Mouse (Mus musculus) testis, adult 2 months (tissue): Measurements from ENCODE around the gene Tmc3. TPM values are rescaled to one million over a fixed set of nuclear protein-coding genes. Genes with fewer than 3 reads are reported as not detected.

Source experiments
- H3K27ac ChIP-seq: fragments of 200-500 bp; 2 replicates; pipeline ENCODE4 v1.5.1; 2012; ENCODE audit warnings: low read depth, low read length; ENCODE audit not compliant: control insufficient read depth, insufficient read depth
- H3K27me3 ChIP-seq: fragments of 200-500 bp; 2 replicates; pipeline ENCODE4 v1.6.1; 2012; ENCODE audit warnings: mild to moderate bottlenecking, low read length, moderate library complexity; ENCODE audit not compliant: control insufficient read depth, insufficient read depth
- H3K36me3 ChIP-seq: fragments of 200-500 bp; 2 replicates; pipeline ENCODE4 v1.6.1; 2012; ENCODE audit warnings: mild to moderate bottlenecking, low read length; ENCODE audit not compliant: control insufficient read depth, insufficient read depth
- H3K4me1 ChIP-seq: fragments of 200-500 bp; 2 replicates; pipeline ENCODE4 v1.6.1; 2012; ENCODE audit warnings: low read length; ENCODE audit not compliant: control insufficient read depth, insufficient read depth
- H3K4me3 ChIP-seq: fragments of 200-500 bp; 2 replicates; pipeline ENCODE4 v1.5.1; 2012; ENCODE audit warnings: low read depth, mild to moderate bottlenecking, low read length, moderate library complexity, mixed read lengths; ENCODE audit not compliant: control insufficient read depth
- CTCF ChIP-seq: fragments of 200-500 bp; IDR thresholded peaks from 2 replicates; pipeline ENCODE4 v1.5.1; 2012; ENCODE audit warnings: low read depth, mild to moderate bottlenecking, inconsistent platforms, low read length, moderate library complexity; ENCODE audit not compliant: control insufficient read depth, insufficient read depth, insufficient replicate concordance
- POLR2A ChIP-seq: fragments of 200-500 bp; IDR thresholded peaks from 2 replicates; pipeline ENCODE4 v1.6.1; 2012; ENCODE audit warnings: low read depth, mild to moderate bottlenecking, inconsistent platforms, low read length, moderate library complexity; ENCODE audit not compliant: control insufficient read depth
- polyA plus RNA-seq: library from polyadenylated mRNA; depleted of rRNA; stranded (reverse); fragments of >200 nt; gene quantifications from 2 replicates; pipeline ENCODE4 v1.2.3, GENCODE M21; 2012; rRNA removed

Gene Tmc3
- 0.33 and 0.42 TPM in 2 replicates for polyA plus RNA-seq

DNA sequence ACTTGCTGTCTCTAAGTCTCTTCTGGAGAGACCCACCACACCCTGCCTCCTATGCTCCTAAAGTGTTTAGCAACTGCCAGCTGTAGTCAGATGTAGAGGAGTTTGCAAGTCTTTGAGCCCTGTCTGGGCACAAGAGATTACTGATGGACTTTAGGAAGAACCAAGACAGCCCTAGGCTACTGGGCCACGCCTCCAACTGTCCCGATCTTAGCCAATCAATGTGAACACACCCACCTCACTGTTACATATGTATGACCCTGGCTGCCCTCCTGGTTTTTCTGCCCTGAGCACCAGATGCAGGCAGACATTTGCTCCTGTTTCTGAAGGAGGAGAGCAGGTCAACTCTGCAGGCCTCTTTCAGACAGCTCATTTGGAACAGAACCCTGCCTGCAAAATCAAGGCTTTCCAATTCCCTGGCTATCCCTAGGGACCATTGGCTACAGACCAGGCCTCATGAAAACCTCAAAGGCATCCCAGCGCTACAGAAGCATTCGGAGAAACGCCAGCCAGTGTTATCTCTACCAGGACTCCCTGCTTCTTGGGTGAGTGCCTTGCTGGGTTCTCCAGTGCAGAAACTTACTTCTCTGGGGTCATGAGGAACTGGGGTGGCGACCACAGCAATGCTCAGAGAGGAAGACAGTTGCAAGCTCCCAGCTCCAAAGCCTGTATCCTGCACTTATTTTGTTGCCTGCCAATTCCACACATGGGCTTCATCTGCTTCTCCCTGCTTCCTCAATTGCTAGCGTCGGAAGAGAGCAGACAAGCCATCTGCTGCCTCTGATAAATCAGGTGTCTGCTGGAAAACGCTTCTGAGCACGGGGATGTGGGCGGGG is at the start of gene Tmc3:
Gene Tmc3 (plus strand): TSS at position 289 of the 833 bp plus-strand sequence.
- TF ChIP-seq POLR2A, result no peak
- no peak for TF ChIP-seq CTCF
- H3K27ac ChIP-seq, result no peak within 1 kb of the TSS
- no peaks in the 10 kb centered on the region; the same call in 1 of the 2 replicates for H3K4me1 ChIP-seq
- no peak within 1 kb of the TSS for H3K4me3 ChIP-seq
- H3K27me3 ChIP-seq, result no peaks in the 10 kb centered on the region
- no peaks in the 10 kb centered on the region for H3K36me3 ChIP-seq

DNA sequence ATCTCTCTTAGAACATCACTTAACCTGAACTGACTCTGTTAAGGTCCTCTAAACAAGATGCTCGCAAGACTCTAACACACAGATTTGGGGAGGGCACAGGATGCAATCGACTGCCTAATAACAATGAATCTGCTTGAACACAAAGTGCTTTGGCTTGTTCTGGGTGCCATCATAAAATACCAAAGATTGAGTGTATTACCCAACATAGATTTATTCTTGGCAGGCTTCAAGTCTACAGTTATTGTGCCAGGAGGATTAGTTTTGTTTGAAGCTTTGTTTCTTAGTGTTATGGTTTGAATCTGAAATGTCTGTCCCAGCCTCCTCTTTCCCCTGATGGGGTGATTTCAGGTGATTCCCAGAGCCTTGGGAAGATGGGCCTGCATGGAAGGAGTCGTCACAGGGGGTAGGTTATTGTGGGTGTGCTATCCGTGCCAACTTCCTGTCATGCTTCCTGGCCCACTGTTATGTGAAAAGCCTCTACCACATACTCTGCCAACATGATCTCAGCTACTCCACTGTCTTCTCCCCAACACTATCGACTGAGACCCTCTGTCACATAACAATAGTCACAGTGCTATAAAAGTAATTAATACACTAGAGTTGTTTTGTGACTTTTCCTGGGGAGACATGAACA is 43.1 kb upstream of the Tmc3 start:
- Histone ChIP-seq H3K36me3 (no peaks in the 10 kb centered on the region), H3K27me3 (no peaks in the 10 kb centered on the region), H3K4me3 (no peak overlapping the region), H3K27ac (no peak overlapping the region), H3K4me1 (no peaks in the 10 kb centered on the region)
- TF ChIP-seq POLR2A (no peak), CTCF (no peak)

DNA sequence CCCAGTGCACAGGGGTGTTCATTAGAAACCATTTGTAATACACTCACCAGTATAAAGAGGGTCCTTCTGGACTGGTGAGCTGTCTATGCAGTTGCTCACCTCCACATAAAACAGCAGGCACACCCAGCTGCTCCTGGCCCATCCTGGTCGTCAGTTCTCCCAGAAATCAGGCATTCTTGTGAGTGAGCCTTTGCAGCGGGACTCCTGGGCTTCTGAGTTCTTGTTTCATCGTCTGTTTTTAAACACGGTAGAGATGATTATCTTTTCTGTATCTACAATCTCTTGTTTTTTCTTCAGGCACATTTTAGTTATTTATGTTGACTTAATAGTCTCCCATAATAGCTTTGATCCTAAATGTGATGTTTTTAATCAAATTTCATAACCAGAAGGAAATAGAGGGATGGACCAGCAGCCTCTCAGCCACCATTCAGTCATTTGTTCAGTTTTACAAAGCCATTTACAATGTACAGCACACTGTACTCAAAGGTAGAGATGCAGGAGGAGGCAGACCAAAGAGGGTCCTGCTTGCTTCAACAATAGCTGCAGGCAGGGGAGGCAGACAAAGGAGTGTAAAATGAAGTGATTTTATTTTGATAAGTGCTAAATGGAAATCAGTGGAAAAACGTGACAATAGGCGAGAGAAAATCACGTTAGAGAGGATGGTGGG is 35.9 kb upstream of the Tmc3 start:
- no peak overlapping the region for H3K27ac ChIP-seq

GRCm38 (mm10) chr7:83549353-83549774 is 35.4 kb upstream of the Tmc3 start:
- TF ChIP-seq POLR2A (no peak), CTCF (no peak)
- Histone ChIP-seq H3K4me1 (no peaks in the 10 kb centered on the region), H3K4me3 (no peak overlapping the region), H3K27me3 (no peaks in the 10 kb centered on the region), H3K36me3 (no peaks in the 10 kb centered on the region), H3K27ac (no peak overlapping the region)

More for the DNA sequence above, 35.9 kb upstream of the Tmc3 start:
- no peaks in the 10 kb centered on the region for H3K4me1 ChIP-seq
- TF ChIP-seq POLR2A (no peak), CTCF (no peak)
- no peaks in the 10 kb centered on the region for H3K36me3 ChIP-seq
- no peak overlapping the region for H3K4me3 ChIP-seq
- no peaks in the 10 kb centered on the region for H3K27me3 ChIP-seq

DNA sequence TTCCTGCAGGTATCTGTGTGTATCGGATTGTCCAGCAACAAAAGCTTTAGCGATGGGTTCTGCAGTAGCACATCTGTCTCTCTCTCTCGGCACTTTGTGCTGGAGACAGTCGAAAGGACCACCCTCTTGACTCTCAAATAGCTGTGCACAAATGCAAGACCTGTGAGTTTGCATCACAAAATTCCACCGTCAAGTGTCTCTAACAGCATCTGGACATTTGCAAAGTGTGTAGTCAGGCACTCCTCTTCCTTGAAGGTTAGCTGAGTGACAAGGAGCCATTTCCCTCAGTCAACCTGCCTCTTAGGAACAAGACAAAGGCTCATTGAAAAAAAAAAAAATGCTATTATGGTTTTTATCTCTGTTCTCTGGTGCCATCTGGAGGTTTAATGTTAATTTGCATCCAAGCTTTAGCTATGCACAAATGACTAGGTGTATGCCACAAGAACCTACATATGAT is 34.7 kb upstream of the Tmc3 start:
- TF ChIP-seq CTCF, result no peak; the same call in 1 of the 2 replicates
- TF ChIP-seq POLR2A, result no peak
- no peaks in the 10 kb centered on the region for H3K27me3 ChIP-seq
- no peaks in the 10 kb centered on the region for H3K36me3 ChIP-seq
- H3K4me1 ChIP-seq, result no peaks in the 10 kb centered on the region
- no peak overlapping the region for H3K4me3 ChIP-seq
- no peak overlapping the region for H3K27ac ChIP-seq

GRCm38 (mm10) chr7:83554477-83554876 is 30.2 kb upstream of the Tmc3 start:
- TF ChIP-seq POLR2A, result no peak
- no peak for TF ChIP-seq CTCF

DNA sequence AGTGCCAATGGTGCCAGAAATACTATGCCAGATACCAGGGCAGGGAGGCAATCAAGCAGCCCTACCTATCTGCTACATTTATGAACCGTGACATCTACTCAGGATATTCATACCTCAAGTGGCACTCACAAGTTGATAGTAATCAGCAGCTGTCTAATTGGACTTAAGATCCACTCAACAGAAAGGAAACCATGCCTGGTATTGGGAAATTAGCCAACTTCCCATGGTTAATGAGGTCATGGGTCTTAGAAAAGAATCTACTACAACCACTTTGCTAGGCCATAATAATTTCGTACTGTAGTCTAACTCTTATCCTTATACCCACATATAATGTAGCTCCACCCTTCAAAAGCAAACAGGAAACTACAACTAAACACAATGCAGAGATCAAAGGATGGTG is 28.2 kb upstream of the Tmc3 start:
- H3K4me3 ChIP-seq, result no peak overlapping the region
- no peaks in the 10 kb centered on the region for H3K27me3 ChIP-seq
- no peak overlapping the region for H3K27ac ChIP-seq
- H3K36me3 ChIP-seq, result no peaks in the 10 kb centered on the region
- TF ChIP-seq CTCF, result no peak
- no peak for TF ChIP-seq POLR2A
- no peaks in the 10 kb centered on the region for H3K4me1 ChIP-seq

More at GRCm38 (mm10) chr7:83554477-83554876, 30.2 kb upstream of the Tmc3 start:
- Histone ChIP-seq H3K36me3 (no peaks in the 10 kb centered on the region), H3K27ac (no peak overlapping the region), H3K4me1 (no peaks in the 10 kb centered on the region), H3K27me3 (no peaks in the 10 kb centered on the region), H3K4me3 (no peak overlapping the region)
